In the genomic region with DNA sequence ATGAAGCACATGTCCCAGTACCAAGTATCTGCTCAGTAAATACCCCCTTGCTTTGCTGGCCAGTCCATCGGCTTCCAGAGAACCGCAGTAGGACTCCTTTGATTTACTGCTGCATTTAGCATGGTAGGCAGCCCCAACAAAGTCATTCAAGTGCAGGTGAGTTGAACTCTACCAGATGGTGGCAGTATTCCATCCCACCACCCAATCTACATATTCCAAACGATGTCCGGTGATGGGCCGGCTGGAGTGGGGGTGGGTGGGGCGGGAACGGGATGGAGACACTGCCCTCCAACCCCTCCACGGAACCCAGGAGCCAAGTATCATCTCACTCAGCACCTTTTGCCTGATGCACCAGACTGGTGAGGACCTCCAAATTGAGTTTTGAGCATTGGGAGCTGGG, we compare ENCODE assay signal across 8 mouse cellular contexts. TPM values are rescaled to one million over a fixed set of nuclear protein-coding genes. Genes with fewer than 3 reads are reported as not detected.
DNase-seq lines count a peak whose midpoint lies in the region; ATAC-seq and TF ChIP-seq lines count a peak whose summit lies in the region.

No protein-coding gene starts in this region.

- peak; percentile 61 for TF ChIP-seq CTCF in intestine, postnatal 0 days (IDR thresholded peaks at IDR 0.05; ENCODE audit: low read depth)

- H3K36me3 ChIP-seq in kidney, embryonic 15.5 days = no peaks in the 10 kb centered on the region
- H3K36me3 ChIP-seq in intestine, postnatal 0 days (ENCODE audit: control insufficient read depth, insufficient read depth) = no peaks in the 10 kb centered on the region
- no peaks in the 10 kb centered on the region for H3K36me3 ChIP-seq in neural tube, embryonic 13.5 days

- H3K9me3 ChIP-seq in kidney, embryonic 15.5 days (replicated peaks) = no peaks in the 10 kb centered on the region
- no peaks in the 10 kb centered on the region for H3K9me3 ChIP-seq in intestine, postnatal 0 days (ENCODE audit: control insufficient read depth)
- no peaks in the 10 kb centered on the region for H3K9me3 ChIP-seq in neural tube, embryonic 13.5 days

- peak overlapping the region; percentile 25 for H3K4me3 ChIP-seq in kidney, embryonic 15.5 days (replicated peaks)
- 0 out of 2 replicates have a peak overlapping the region, but pooled peaks have one; percentile 7 for H3K4me3 ChIP-seq in intestine, postnatal 0 days (ENCODE audit: low read depth, low read length)
- H3K4me3 ChIP-seq in neural tube, embryonic 13.5 days = peak overlapping the region; percentile 25

- no peak for DNase-seq in kidney, adult 11 months
- DNase-seq in embryo, embryonic 11 days = peak; percentile 56
- no peak for DNase-seq in testis, postnatal 10 days (ENCODE audit: low spot score)

- H3K27me3 ChIP-seq in kidney, embryonic 15.5 days = peaks cover 46% of the 10 kb centered on the region
- H3K27me3 ChIP-seq in intestine, postnatal 0 days (replicated peaks; ENCODE audit: control insufficient read depth, insufficient read depth, low read length) = no peaks in the 10 kb centered on the region
- peaks cover 11% of the 10 kb centered on the region; the same call in 1 of the 2 replicates for H3K27me3 ChIP-seq in neural tube, embryonic 13.5 days

- no peak for ATAC-seq in kidney, embryonic 15.5 days (replicated peaks; ENCODE audit: low FRiP score)
- no peak for ATAC-seq in intestine, postnatal 0 days
- ATAC-seq in neural tube, embryonic 13.5 days (ENCODE audit: low read depth) = no peak
- no peak for ATAC-seq in erythroid progenitor cell, adult 5-6 weeks (replicated peaks; ENCODE audit: low FRiP score, poor library complexity, severe bottlenecking)
- no peak for ATAC-seq in cerebellum, adult (ENCODE audit: insufficient number of reproducible peaks, low FRiP score, low TSS enrichment)

- H3K27ac ChIP-seq in kidney, embryonic 15.5 days = no peak overlapping the region
- no peak overlapping the region for H3K27ac ChIP-seq in intestine, postnatal 0 days (ENCODE audit: low read depth, low read length)
- H3K27ac ChIP-seq in neural tube, embryonic 13.5 days (replicated peaks) = peak overlapping the region; percentile 76

- WGBS in kidney, embryonic 15.5 days = 4% methylated on average over 8 of the region's 8 CpGs
- whole genome bisulfite sequencing in intestine, postnatal 0 days = 17% methylated on average over 8 of the region's 8 CpGs
- WGBS in neural tube, embryonic 13.5 days = 2% methylated on average over 8 of the region's 8 CpGs

- H3K4me1 ChIP-seq in kidney, embryonic 15.5 days = peaks cover 44% of the 10 kb centered on the region
- H3K4me1 ChIP-seq in intestine, postnatal 0 days (replicated peaks; ENCODE audit: control insufficient read depth, insufficient read depth, low read length) = no peaks in the 10 kb centered on the region
- peaks cover 69% of the 10 kb centered on the region for H3K4me1 ChIP-seq in neural tube, embryonic 13.5 days (replicated peaks)

- no peak overlapping the region for H3K9ac ChIP-seq in kidney, embryonic 15.5 days
- no peak overlapping the region for H3K9ac ChIP-seq in intestine, postnatal 0 days (ENCODE audit: low read depth, low read length)
- peak overlapping the region; percentile 65 for H3K9ac ChIP-seq in neural tube, embryonic 13.5 days

- H3K4me2 ChIP-seq in kidney, embryonic 15.5 days = peak overlapping the region; percentile 57
- peak overlapping the region; percentile 51 for H3K4me2 ChIP-seq in intestine, postnatal 0 days (replicated peaks; ENCODE audit: low read depth)
- peak overlapping the region; percentile 89 for H3K4me2 ChIP-seq in neural tube, embryonic 13.5 days

RNA-seq across cellular contexts. Expression of a gene that starts 1.8 kb away (rescaled TPM):
- polyA plus RNA-seq in kidney, embryonic 15.5 days (2015; fragmentation: Nextera tagmentation; extraction: Ambion mirVana) = 141 and 147 TPM in 2 replicates
- polyA plus RNA-seq in intestine, postnatal 0 days (2015; fragmentation: Nextera tagmentation; extraction: Ambion mirVana) = 23.2 and 25.7 TPM in 2 replicates
- 130 and 133 TPM in 2 replicates for polyA plus RNA-seq in neural tube, embryonic 13.5 days (2015; fragmentation: Nextera tagmentation; extraction: Ambion mirVana)
- 248 and 272 TPM in 2 replicates for total RNA-seq in erythroid progenitor cell, adult 5-6 weeks (2015; ENCODE audit: low replicate concordance)
- 292 and 327 TPM in 2 replicates for total RNA-seq in erythroid progenitor cell, adult 5-6 weeks (2017; ENCODE audit: low replicate concordance)

RNA-seq across cellular contexts. Expression of a gene that starts 16.9 kb away (rescaled TPM):
- 1.4 and 1.8 TPM in 2 replicates for polyA plus RNA-seq in kidney, embryonic 15.5 days (2015; fragmentation: Nextera tagmentation; extraction: Ambion mirVana)
- 1.4 and 2.1 TPM in 2 replicates for polyA plus RNA-seq in intestine, postnatal 0 days (2015; fragmentation: Nextera tagmentation; extraction: Ambion mirVana)
- polyA plus RNA-seq in neural tube, embryonic 13.5 days (2015; fragmentation: Nextera tagmentation; extraction: Ambion mirVana) = 76.0 and 77.8 TPM in 2 replicates
- total RNA-seq in erythroid progenitor cell, adult 5-6 weeks (2015; ENCODE audit: low replicate concordance) = not detected in 2 replicates
- not detected in 2 replicates for total RNA-seq in erythroid progenitor cell, adult 5-6 weeks (2017; ENCODE audit: low replicate concordance)

RNA-seq across cellular contexts. Expression of a gene that starts 48.6 kb away (rescaled TPM):
- polyA plus RNA-seq in kidney, embryonic 15.5 days (2015; fragmentation: Nextera tagmentation; extraction: Ambion mirVana) = 55.3 and 57.4 TPM in 2 replicates
- 13.2 and 13.3 TPM in 2 replicates for polyA plus RNA-seq in intestine, postnatal 0 days (2015; fragmentation: Nextera tagmentation; extraction: Ambion mirVana)
- polyA plus RNA-seq in neural tube, embryonic 13.5 days (2015; fragmentation: Nextera tagmentation; extraction: Ambion mirVana) = 117 and 134 TPM in 2 replicates
- total RNA-seq in erythroid progenitor cell, adult 5-6 weeks (2015; ENCODE audit: low replicate concordance) = 15.5 and 18.0 TPM in 2 replicates
- 5.3 and 9.7 TPM in 2 replicates for total RNA-seq in erythroid progenitor cell, adult 5-6 weeks (2017; ENCODE audit: low replicate concordance)

RNA-seq across cellular contexts. Expression of a gene that starts 52.0 kb away (rescaled TPM):
- not detected in 2 replicates for polyA plus RNA-seq in kidney, embryonic 15.5 days (2015; fragmentation: Nextera tagmentation; extraction: Ambion mirVana)
- polyA plus RNA-seq in intestine, postnatal 0 days (2015; fragmentation: Nextera tagmentation; extraction: Ambion mirVana) = 1.2 and 3.0 TPM in 2 replicates
- polyA plus RNA-seq in neural tube, embryonic 13.5 days (2015; fragmentation: Nextera tagmentation; extraction: Ambion mirVana) = not detected in 2 replicates
- not detected in 2 replicates for total RNA-seq in erythroid progenitor cell, adult 5-6 weeks (2015; ENCODE audit: low replicate concordance)
- not detected in 2 replicates for total RNA-seq in erythroid progenitor cell, adult 5-6 weeks (2017; ENCODE audit: low replicate concordance)

RNA-seq across cellular contexts. Expression of a gene that starts 52.1 kb away (rescaled TPM):
- polyA plus RNA-seq in kidney, embryonic 15.5 days (2015; fragmentation: Nextera tagmentation; extraction: Ambion mirVana) = 0.08 TPM in 1 of 2 replicates, not detected in the other
- polyA plus RNA-seq in intestine, postnatal 0 days (2015; fragmentation: Nextera tagmentation; extraction: Ambion mirVana) = not detected in 2 replicates
- 3.5 and 3.6 TPM in 2 replicates for polyA plus RNA-seq in neural tube, embryonic 13.5 days (2015; fragmentation: Nextera tagmentation; extraction: Ambion mirVana)
- total RNA-seq in erythroid progenitor cell, adult 5-6 weeks (2015; ENCODE audit: low replicate concordance) = not detected in 2 replicates
- total RNA-seq in erythroid progenitor cell, adult 5-6 weeks (2017; ENCODE audit: low replicate concordance) = not detected in 2 replicates

Comparison
In these comparisons a context has a peak if more than half of its experiments do, and no peak if none do; other contexts are left out.
1. RNA of a gene that starts 16.9 kb away (polyA plus RNA-seq): 76.0 to 77.8 TPM in neural tube, embryonic 13.5 days; 1.4 to 1.8 TPM in kidney, embryonic 15.5 days and 1.4 to 2.1 TPM in intestine, postnatal 0 days; every median in the first group is over 10 times any median in the second.
2. Peak in every context shown above with its lines, with median percentiles within 50 percentile points of each other: H3K4me2 ChIP-seq and H3K4me3 ChIP-seq.